Mouse (Mus musculus): ENCODE measurements around the gene Gmeb2.

GRCm38 (mm10) chr2:181235681-181236566, 51.9 kb downstream of the Gmeb2 start:
- no peak for TF ChIP-seq POLR2A (IDR thresholded peaks at IDR 0.05; ENCODE audit: insufficient read depth, low read depth, low read length)
- peak; percentile 48 for TF ChIP-seq CTCF (IDR thresholded peaks at IDR 0.05)
- no peak for TF ChIP-seq EP300 (IDR thresholded peaks at IDR 0.05; ENCODE audit: insufficient read depth, low read depth, low read length)
